Mouse (Mus musculus): ENCODE data around the gene Olfr707. TPM values are rescaled to one million over a fixed set of nuclear protein-coding genes. Genes with fewer than 3 reads are reported as not detected.
"Not testable (repeated sequence)": the region's sequence is repeated elsewhere in the genome, so short reads cannot be mapped to it uniquely, and the experiment has no call there.

The Olfr707 gene
- polyA plus RNA-seq (2012; rRNA removed), result not detected in 2 replicates
- polyA plus RNA-seq (2014; fragmentation: Nextera tagmentation; extraction: Ambion mirVana), result not detected in 2 replicates

DNA sequence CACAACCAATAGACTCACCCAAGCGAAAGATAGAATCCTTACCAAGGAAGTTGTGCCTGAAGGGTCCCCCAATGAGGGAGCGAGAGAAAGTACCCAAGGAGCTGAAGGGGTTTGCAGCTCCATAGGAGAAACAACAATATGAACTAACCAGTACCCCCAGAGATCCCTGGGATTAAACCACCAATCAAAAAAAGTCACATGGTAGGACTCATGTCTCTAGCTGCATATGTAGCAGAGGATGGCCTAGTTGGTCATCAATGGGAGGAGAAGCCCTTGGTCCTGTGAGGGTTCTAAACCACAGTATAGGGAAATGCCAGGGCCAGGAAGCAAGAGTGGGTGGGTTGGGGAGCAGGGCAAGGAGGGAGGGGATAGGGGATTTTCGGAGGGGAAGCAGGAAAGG is at the start of gene Olfr707:
Gene Olfr707, minus strand, starts transcription at position 101 of the 400 bp plus-strand sequence.
- ATAC-seq (ENCODE audit: insufficient read depth); H3K4me2 ChIP-seq (ENCODE audit: low read depth); H3K9me3 ChIP-seq (ENCODE audit: control insufficient read depth, low read length); H3K4me3 ChIP-seq (ENCODE audit: insufficient read depth in 1 of 2, low read depth in 2 of 2, low read length in 2 of 2); H3K36me3 ChIP-seq (replicated peaks; ENCODE audit: control insufficient read depth, insufficient read depth, low read depth); H3K9ac ChIP-seq (replicated peaks); DNase-seq (ENCODE audit: low read depth in 3 of 3, low spot score in 3 of 3); H3K4me1 ChIP-seq (replicated peaks; ENCODE audit: control insufficient read depth in 2 of 2, insufficient read depth in 2 of 2, low read length in 1 of 2); H3K27ac ChIP-seq; H3K27me3 ChIP-seq (ENCODE audit: control insufficient read depth, insufficient read depth, low read length): not testable (repeated sequence)
- WGBS (ENCODE audit: insufficient replicate concordance), result 58% methylated on average over 3 of the region's 3 CpGs

DNA sequence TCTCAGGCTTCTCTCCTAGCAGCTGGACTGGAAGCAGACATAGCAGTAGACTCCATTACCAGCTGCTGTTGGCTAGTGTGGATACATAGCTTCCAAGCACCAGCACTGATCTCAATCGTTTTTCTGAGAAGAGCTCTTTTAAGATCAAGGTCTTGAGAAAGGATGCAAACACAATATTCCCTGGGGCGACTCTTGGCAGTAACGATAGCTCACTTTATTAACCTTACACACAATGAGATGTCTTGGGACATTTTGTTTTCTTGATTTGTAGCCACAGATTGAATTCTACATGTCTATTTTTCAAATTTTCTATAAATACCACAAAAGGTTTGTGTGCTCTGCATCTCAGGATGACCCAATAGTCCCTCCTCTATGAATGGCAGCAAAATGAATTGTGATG is 47.2 kb upstream of the Olfr707 start, which contains the start of gene Olfr710:
Gene Olfr710, minus strand, starts transcription at position 101 of the 400 bp plus-strand sequence.
- WGBS (ENCODE audit: insufficient replicate concordance), result 59% methylated on average over 3 of the region's 3 CpGs
- ATAC-seq (ENCODE audit: insufficient read depth) (no peak), DNase-seq (ENCODE audit: low read depth in 3 of 3, low spot score in 3 of 3) (no peak)
- no peaks in the 10 kb centered on the region for H3K9me3 ChIP-seq (ENCODE audit: control insufficient read depth, low read length)
- TF ChIP-seq EP300 (IDR thresholded peaks at IDR 0.05; ENCODE audit: low read depth) (no peak), CTCF (IDR thresholded peaks at IDR 0.05; ENCODE audit: low read depth) (no peak)
- H3K9ac ChIP-seq (replicated peaks), result no peak within 1 kb of the TSS
- no peak within 1 kb of the TSS for H3K4me3 ChIP-seq (ENCODE audit: insufficient read depth in 1 of 2, low read depth in 2 of 2, low read length in 2 of 2)
- no peak within 1 kb of the TSS for H3K27ac ChIP-seq
- H3K36me3 ChIP-seq (replicated peaks; ENCODE audit: control insufficient read depth, insufficient read depth, low read depth), result no peaks in the 10 kb centered on the region
- H3K4me2 ChIP-seq (ENCODE audit: low read depth), result no peak within 1 kb of the TSS
- no peaks in the 10 kb centered on the region for H3K4me1 ChIP-seq (replicated peaks; ENCODE audit: control insufficient read depth in 2 of 2, insufficient read depth in 2 of 2, low read length in 1 of 2)
- H3K27me3 ChIP-seq (ENCODE audit: control insufficient read depth, insufficient read depth, low read length), result no peaks in the 10 kb centered on the region

DNA sequence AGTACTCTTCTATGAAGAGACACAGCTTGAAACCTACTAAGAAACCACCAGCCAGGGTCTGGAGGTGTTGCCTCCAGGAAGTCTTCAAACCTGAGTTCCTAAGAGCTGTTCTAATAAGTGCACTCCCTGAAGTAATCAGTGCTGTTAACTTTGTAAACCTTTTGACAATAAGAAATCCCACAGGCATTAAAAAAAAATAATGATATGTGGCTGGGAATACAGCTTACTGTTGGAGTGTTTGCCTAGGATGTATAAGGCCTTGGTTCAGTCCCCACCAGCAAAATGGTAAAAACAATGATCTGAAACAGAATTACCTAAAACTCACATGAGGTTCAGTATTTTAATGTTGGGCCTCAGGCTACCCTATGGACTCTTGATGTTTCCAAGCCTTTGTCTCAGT is 31.1 kb upstream of the Olfr707 start, which contains the start of gene Olfr709-ps1:
Gene Olfr709-ps1, minus strand, starts transcription at position 101 of the 400 bp plus-strand sequence.
- no peak within 1 kb of the TSS for H3K4me3 ChIP-seq (ENCODE audit: insufficient read depth in 1 of 2, low read depth in 2 of 2, low read length in 2 of 2)
- TF ChIP-seq EP300 (IDR thresholded peaks at IDR 0.05; ENCODE audit: low read depth), result no peak
- no peak for TF ChIP-seq CTCF (IDR thresholded peaks at IDR 0.05; ENCODE audit: low read depth)

DNA sequence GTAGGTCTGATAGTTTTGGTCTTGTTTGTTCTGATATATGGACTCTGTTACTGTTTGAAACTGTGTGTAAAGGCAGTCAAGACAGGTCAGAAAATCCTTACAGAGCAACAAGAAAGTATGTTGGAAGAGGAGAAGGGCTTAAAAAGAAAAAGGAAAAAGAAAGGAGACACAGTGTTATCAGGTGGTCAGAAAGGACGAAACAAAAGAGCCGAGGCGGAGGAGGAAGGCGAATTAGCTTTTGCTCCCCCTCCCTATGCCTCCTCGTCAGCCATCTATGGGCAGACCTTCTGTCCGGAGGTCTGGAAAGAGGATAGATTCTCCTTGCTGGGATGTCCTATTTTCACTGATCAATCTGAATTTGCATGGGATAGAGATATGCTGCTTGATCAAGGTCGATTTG is 19.9 kb upstream of the Olfr707 start:
- H3K4me2 ChIP-seq (ENCODE audit: low read depth); ATAC-seq (ENCODE audit: insufficient read depth); H3K4me3 ChIP-seq (ENCODE audit: insufficient read depth in 1 of 2, low read depth in 2 of 2, low read length in 2 of 2); H3K27ac ChIP-seq; H3K9me3 ChIP-seq (ENCODE audit: control insufficient read depth, low read length); DNase-seq (ENCODE audit: low read depth in 3 of 3, low spot score in 3 of 3); H3K4me1 ChIP-seq (replicated peaks; ENCODE audit: control insufficient read depth in 2 of 2, insufficient read depth in 2 of 2, low read length in 1 of 2); H3K9ac ChIP-seq (replicated peaks); H3K27me3 ChIP-seq (ENCODE audit: control insufficient read depth, insufficient read depth, low read length); H3K36me3 ChIP-seq (replicated peaks; ENCODE audit: control insufficient read depth, insufficient read depth, low read depth): not testable (repeated sequence)
- WGBS (ENCODE audit: insufficient replicate concordance), result 66% methylated on average over 7 of the region's 7 CpGs

More for the DNA sequence above, 31.1 kb upstream of the Olfr707 start, which contains the start of gene Olfr709-ps1:
- no peaks in the 10 kb centered on the region for H3K4me1 ChIP-seq (replicated peaks; ENCODE audit: control insufficient read depth in 2 of 2, insufficient read depth in 2 of 2, low read length in 1 of 2)
- no peak within 1 kb of the TSS for H3K27ac ChIP-seq
- no peak within 1 kb of the TSS for H3K4me2 ChIP-seq (ENCODE audit: low read depth)
- H3K27me3 ChIP-seq (ENCODE audit: control insufficient read depth, insufficient read depth, low read length), result no peaks in the 10 kb centered on the region
- DNase-seq (ENCODE audit: low read depth in 3 of 3, low spot score in 3 of 3), result no peak
- H3K9ac ChIP-seq (replicated peaks), result no peak within 1 kb of the TSS
- no peaks in the 10 kb centered on the region for H3K36me3 ChIP-seq (replicated peaks; ENCODE audit: control insufficient read depth, insufficient read depth, low read depth)
- no peaks in the 10 kb centered on the region for H3K9me3 ChIP-seq (ENCODE audit: control insufficient read depth, low read length)
- no peak for ATAC-seq (ENCODE audit: insufficient read depth)

DNA sequence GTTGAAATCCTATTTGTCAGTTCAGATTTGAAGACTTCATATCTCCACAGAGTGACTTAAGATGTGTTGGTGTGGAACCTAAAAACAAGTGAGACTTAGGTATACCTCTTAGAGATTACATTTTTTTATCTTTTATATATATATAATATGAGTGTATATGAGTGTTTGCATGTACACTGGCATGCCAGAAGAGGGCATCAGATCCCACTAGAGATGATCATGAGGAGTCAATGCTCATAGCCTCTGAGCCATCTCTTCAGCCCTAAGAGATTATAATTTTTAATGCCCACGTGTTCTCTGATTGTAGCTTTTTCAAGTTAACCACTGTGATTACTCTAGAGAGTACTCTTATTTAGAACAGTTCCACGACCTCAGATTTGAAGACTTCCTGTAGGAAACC is 6.6 kb upstream of the Olfr707 start, which contains the start of gene Olfr1532-ps1:
Gene Olfr1532-ps1, plus strand, starts transcription at position 326 of the 400 bp plus-strand sequence.
- no peaks in the 10 kb centered on the region for H3K27me3 ChIP-seq (ENCODE audit: control insufficient read depth, insufficient read depth, low read length)
- TF ChIP-seq CTCF (IDR thresholded peaks at IDR 0.05; ENCODE audit: low read depth) (no peak), EP300 (IDR thresholded peaks at IDR 0.05; ENCODE audit: low read depth) (no peak)
- no peak within 1 kb of the TSS for H3K27ac ChIP-seq
- H3K9me3 ChIP-seq (ENCODE audit: control insufficient read depth, low read length), result no peaks in the 10 kb centered on the region
- WGBS (ENCODE audit: insufficient replicate concordance), result 20% methylated on average over 2 of the region's 2 CpGs
- H3K4me2 ChIP-seq (ENCODE audit: low read depth), result no peak within 1 kb of the TSS
- no peak within 1 kb of the TSS for H3K9ac ChIP-seq (replicated peaks)
- H3K4me3 ChIP-seq (ENCODE audit: insufficient read depth in 1 of 2, low read depth in 2 of 2, low read length in 2 of 2), result no peak within 1 kb of the TSS
- ATAC-seq (ENCODE audit: insufficient read depth) (no peak), DNase-seq (ENCODE audit: low read depth in 3 of 3, low spot score in 3 of 3) (no peak)
- H3K4me1 ChIP-seq (replicated peaks; ENCODE audit: control insufficient read depth in 2 of 2, insufficient read depth in 2 of 2, low read length in 1 of 2), result no peaks in the 10 kb centered on the region
- H3K36me3 ChIP-seq (replicated peaks; ENCODE audit: control insufficient read depth, insufficient read depth, low read depth), result no peaks in the 10 kb centered on the region

All from liver, embryonic 14.5 days (tissue).